Mouse (Mus musculus): ENCODE measurements around the gene Hoxd8. TPM values are rescaled to one million over a fixed set of nuclear protein-coding genes. Genes with fewer than 3 reads are reported as not detected.

Hoxd8 gene
- polyA plus RNA-seq, 1 experiment from 2014 or later, result 0.29 TPM

- WGBS, result 3% methylated on average over 7 of the region's 7 CpGs
- Histone ChIP-seq H3K27me3 (ENCODE audit: insufficient read depth, low read length) (peaks cover 99% of the 10 kb centered on the region), H3K4me1 (ENCODE audit: insufficient read depth) (no peaks in the 10 kb centered on the region), H3K9ac (no peak overlapping the region), H3K9me3 (ENCODE audit: low read depth, low read length) (no peaks in the 10 kb centered on the region), H3K4me2 (no peak overlapping the region), H3K27ac (ENCODE audit: low read depth) (no peak overlapping the region), H3K36me3 (ENCODE audit: insufficient read depth) (no peaks in the 10 kb centered on the region), H3K4me3 (ENCODE audit: low read depth, low read length) (no peak overlapping the region)
- DNase-seq (no peak), ATAC-seq (ENCODE audit: insufficient read depth) (no peak)
- no peak for TF ChIP-seq CTCF (IDR thresholded peaks at IDR 0.05; ENCODE audit: low read depth)
Measured at GRCm38 (mm10) chr2:74695813-74696430, 8.5 kb upstream of the Hoxd8 start.

- H3K4me3 ChIP-seq (ENCODE audit: low read depth, low read length), result no peak overlapping the region
- no peaks in the 10 kb centered on the region for H3K9me3 ChIP-seq (ENCODE audit: low read depth, low read length)
- no peak overlapping the region for H3K4me2 ChIP-seq
- no peaks in the 10 kb centered on the region for H3K4me1 ChIP-seq (ENCODE audit: insufficient read depth)
- ATAC-seq (ENCODE audit: insufficient read depth), result no peak
- no peak overlapping the region for H3K27ac ChIP-seq (ENCODE audit: low read depth)
- peaks cover 99% of the 10 kb centered on the region for H3K27me3 ChIP-seq (ENCODE audit: insufficient read depth, low read length)
- no peak for TF ChIP-seq CTCF (IDR thresholded peaks at IDR 0.05; ENCODE audit: low read depth)
- no peaks in the 10 kb centered on the region for H3K36me3 ChIP-seq (ENCODE audit: insufficient read depth)
- DNase-seq, result no peak
- WGBS, result 2% methylated on average over 34 of the region's 34 CpGs
- H3K9ac ChIP-seq, result no peak overlapping the region
Measured at GRCm38 (mm10) chr2:74696442-74697335, 7.7 kb upstream of the Hoxd8 start.

- Histone ChIP-seq H3K9ac (0 out of 2 replicates have a peak within 1 kb of the TSS, but pooled peaks have one; percentile 16), H3K27ac (ENCODE audit: low read depth) (no peak within 1 kb of the TSS), H3K27me3 (ENCODE audit: insufficient read depth, low read length) (peaks cover 99% of the 10 kb centered on the region), H3K4me2 (peak within 1 kb of the TSS; percentile 59), H3K4me3 (ENCODE audit: low read depth, low read length) (peak within 1 kb of the TSS; percentile 36), H3K9me3 (ENCODE audit: low read depth, low read length) (no peaks in the 10 kb centered on the region), H3K4me1 (ENCODE audit: insufficient read depth) (no peaks in the 10 kb centered on the region), H3K36me3 (ENCODE audit: insufficient read depth) (no peaks in the 10 kb centered on the region)
- no peak for TF ChIP-seq CTCF (IDR thresholded peaks at IDR 0.05; ENCODE audit: low read depth)
- WGBS, result under 1% methylated on average over 43 of the region's 43 CpGs
- ATAC-seq (ENCODE audit: insufficient read depth), result peak; percentile 65; the same call in 1 of the 2 replicates
- DNase-seq, result peak; percentile 55
Measured at GRCm38 (mm10) chr2:74697567-74698121, 6.8 kb upstream of the Hoxd8 start, which contains the start of gene Hoxd9. TSS of gene Hoxd9 (plus strand) at chr2:74697727.

- TF ChIP-seq CTCF (IDR thresholded peaks at IDR 0.05; ENCODE audit: low read depth), result no peak
- DNase-seq, result no peak
- H3K36me3 ChIP-seq (ENCODE audit: insufficient read depth), result no peaks in the 10 kb centered on the region
- no peak for ATAC-seq (ENCODE audit: insufficient read depth)
- under 1% methylated on average over 83 of the region's 86 CpGs for WGBS
- peak overlapping the region; percentile 36 for H3K4me3 ChIP-seq (ENCODE audit: low read depth, low read length)
- H3K27me3 ChIP-seq (ENCODE audit: insufficient read depth, low read length), result peaks cover 100% of the 10 kb centered on the region
- H3K27ac ChIP-seq (ENCODE audit: low read depth), result no peak overlapping the region
- H3K4me1 ChIP-seq (ENCODE audit: insufficient read depth), result no peaks in the 10 kb centered on the region
- H3K4me2 ChIP-seq, result peak overlapping the region; percentile 59
- 0 out of 2 replicates have a peak overlapping the region, but pooled peaks have one; percentile 16 for H3K9ac ChIP-seq
- no peaks in the 10 kb centered on the region for H3K9me3 ChIP-seq (ENCODE audit: low read depth, low read length)
Measured at GRCm38 (mm10) chr2:74698201-74699052, 6.0 kb upstream of the Hoxd8 start.

GRCm38 (mm10) chr2:74699053-74699430 is 5.4 kb upstream of the Hoxd8 start:
- ATAC-seq (ENCODE audit: insufficient read depth) (no peak), DNase-seq (no peak)
- H3K4me2 ChIP-seq, result no peak overlapping the region
- H3K9me3 ChIP-seq (ENCODE audit: low read depth, low read length), result no peaks in the 10 kb centered on the region
- 2% methylated on average over 17 of the region's 17 CpGs for WGBS
- peaks cover 100% of the 10 kb centered on the region for H3K27me3 ChIP-seq (ENCODE audit: insufficient read depth, low read length)
- no peak overlapping the region for H3K27ac ChIP-seq (ENCODE audit: low read depth)
- H3K4me1 ChIP-seq (ENCODE audit: insufficient read depth), result no peaks in the 10 kb centered on the region
- no peak for TF ChIP-seq CTCF (IDR thresholded peaks at IDR 0.05; ENCODE audit: low read depth)
- H3K4me3 ChIP-seq (ENCODE audit: low read depth, low read length), result no peak overlapping the region
- H3K9ac ChIP-seq, result no peak overlapping the region
- H3K36me3 ChIP-seq (ENCODE audit: insufficient read depth), result no peaks in the 10 kb centered on the region

GRCm38 (mm10) chr2:74699664-74700545 is 4.5 kb upstream of the Hoxd8 start:
- Histone ChIP-seq H3K4me2 (no peak overlapping the region), H3K4me1 (ENCODE audit: insufficient read depth) (no peaks in the 10 kb centered on the region), H3K4me3 (ENCODE audit: low read depth, low read length) (no peak overlapping the region), H3K9ac (no peak overlapping the region), H3K36me3 (ENCODE audit: insufficient read depth) (no peaks in the 10 kb centered on the region), H3K27me3 (ENCODE audit: insufficient read depth, low read length) (peaks cover 100% of the 10 kb centered on the region), H3K9me3 (ENCODE audit: low read depth, low read length) (no peaks in the 10 kb centered on the region), H3K27ac (ENCODE audit: low read depth) (no peak overlapping the region)
- DNase-seq, result no peak
- no peak for ATAC-seq (ENCODE audit: insufficient read depth)
- 2% methylated on average over 23 of the region's 23 CpGs for WGBS
- TF ChIP-seq CTCF (IDR thresholded peaks at IDR 0.05; ENCODE audit: low read depth), result no peak

Data from lung, embryonic 14.5 days (tissue).